Mouse (Mus musculus) C2C12 (cell line): ENCODE measurements around the gene Shh. TPM values are rescaled to one million over a fixed set of nuclear protein-coding genes. Genes with fewer than 3 reads are reported as not detected.

Experiments used
- H3K27me3 ChIP-seq: one replicate; pipeline ENCODE4 v1.6.1; 2011; ENCODE audit not compliant: control insufficient read depth, insufficient read depth, insufficient read length
- H3K36me3 ChIP-seq: one replicate; pipeline ENCODE4 v1.6.1; 2011; ENCODE audit not compliant: control insufficient read depth, insufficient read depth
- H3K4me3 ChIP-seq: one replicate; pipeline ENCODE4 v1.5.1; 2011; ENCODE audit warnings: mild to moderate bottlenecking, control low read depth; ENCODE audit not compliant: poor library complexity, insufficient read depth, severe bottlenecking
- H3K79me2 ChIP-seq: one replicate; pipeline ENCODE4 v1.6.1; 2011; ENCODE audit not compliant: control insufficient read depth, insufficient read depth
- H3K79me3 ChIP-seq: one replicate; pipeline ENCODE4 v1.6.1; 2011; ENCODE audit warnings: low read depth, control low read depth
- H3ac ChIP-seq: one replicate; pipeline ENCODE3; 2011; ENCODE audit warnings: low read depth; ENCODE audit not compliant: control insufficient read depth, insufficient read length
- CEBPB ChIP-seq: IDR thresholded peaks from one replicate; pipeline ENCODE4 v1.6.1; 2011; ENCODE audit warnings: low read depth, mild to moderate bottlenecking, control low read depth, moderate library complexity
- CTCF ChIP-seq: IDR thresholded peaks from one replicate; pipeline ENCODE4 v1.5.1; 2011; ENCODE audit not compliant: control insufficient read depth, insufficient read depth, insufficient read length
- FOSL1 ChIP-seq: IDR thresholded peaks from one replicate; pipeline ENCODE4 v1.8.0; 2011; ENCODE audit warnings: mild to moderate bottlenecking, low read length; ENCODE audit not compliant: poor library complexity, insufficient read depth, severe bottlenecking
- MAX ChIP-seq: IDR thresholded peaks from one replicate; pipeline ENCODE4 v1.6.1; 2011; ENCODE audit warnings: mild to moderate bottlenecking, control low read depth
- MYOD1 ChIP-seq: IDR thresholded peaks from one replicate; pipeline ENCODE4 v1.6.1; 2011; ENCODE audit warnings: low read depth; ENCODE audit not compliant: control insufficient read depth, insufficient read length
- MYOG ChIP-seq: IDR thresholded peaks from one replicate; pipeline ENCODE4 v1.6.1; 2011; ENCODE audit not compliant: control insufficient read depth, insufficient read length; ENCODE audit errors: extremely low read depth
- USF1 ChIP-seq: IDR thresholded peaks from one replicate; pipeline ENCODE4 v1.6.1; 2011; ENCODE audit warnings: low read depth, mild to moderate bottlenecking, control low read depth, moderate library complexity
- long read RNA-seq, 2 experiments: library from polyadenylated mRNA; unstranded; transcript quantifications; one replicate each; pipeline ENCODE4 v2.0.0; 2019 to 2020
- polyA plus RNA-seq: library from polyadenylated mRNA; unstranded; fragments of >200 nt; fragmentation: generic; extraction: Trizol; gene quantifications from one replicate; pipeline ENCODE4 v1.2.1, GENCODE M21; 2012; ENCODE audit warnings: missing spikeins

The Shh gene
- not detected for polyA plus RNA-seq
- long read RNA-seq, experiment 1, result 0 reads
- long read RNA-seq, experiment 2, result 0 reads

DNA sequence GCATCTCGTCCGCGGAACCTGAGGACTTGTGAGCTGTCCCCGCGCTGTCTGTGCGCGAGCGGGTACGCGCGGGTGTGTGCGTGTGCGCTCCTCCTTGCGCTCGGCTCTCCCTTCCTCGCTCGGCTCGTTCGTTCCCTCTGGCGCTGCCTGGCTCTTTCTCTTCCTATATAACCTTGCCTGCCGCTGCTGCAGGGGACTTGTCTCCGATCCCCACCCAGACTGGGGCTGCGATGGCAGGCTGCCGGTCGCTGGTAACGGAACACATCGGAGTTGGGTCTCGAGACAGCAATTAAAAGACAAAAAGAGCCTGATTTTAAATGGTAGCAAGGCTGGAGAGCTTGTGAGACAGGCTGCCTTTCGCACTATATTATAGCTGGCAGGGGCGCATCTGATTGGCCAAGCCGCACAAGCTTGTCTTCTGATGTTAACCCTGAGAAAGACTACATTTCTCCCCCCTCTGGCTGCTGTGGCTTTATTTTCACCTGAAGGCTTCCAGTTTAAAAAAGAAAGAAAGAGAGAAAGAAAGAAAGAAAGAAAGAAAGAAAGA is at the start of gene Shh:
Gene Shh (minus strand): TSS at position 497 of the 547 bp plus-strand sequence.
- Histone ChIP-seq H3K4me3 (no peak within 1 kb of the TSS), H3K79me3 (no peaks in the 10 kb centered on the region), H3ac (no peak within 1 kb of the TSS), H3K36me3 (no peaks in the 10 kb centered on the region), H3K27me3 (peaks cover 59% of the 10 kb centered on the region), H3K79me2 (no peaks in the 10 kb centered on the region)
- TF ChIP-seq MYOD1 (no peak), CEBPB (no peak), MAX (no peak), USF1 (no peak), FOSL1 (no peak), MYOG (no peak), CTCF (no peak)

DNA sequence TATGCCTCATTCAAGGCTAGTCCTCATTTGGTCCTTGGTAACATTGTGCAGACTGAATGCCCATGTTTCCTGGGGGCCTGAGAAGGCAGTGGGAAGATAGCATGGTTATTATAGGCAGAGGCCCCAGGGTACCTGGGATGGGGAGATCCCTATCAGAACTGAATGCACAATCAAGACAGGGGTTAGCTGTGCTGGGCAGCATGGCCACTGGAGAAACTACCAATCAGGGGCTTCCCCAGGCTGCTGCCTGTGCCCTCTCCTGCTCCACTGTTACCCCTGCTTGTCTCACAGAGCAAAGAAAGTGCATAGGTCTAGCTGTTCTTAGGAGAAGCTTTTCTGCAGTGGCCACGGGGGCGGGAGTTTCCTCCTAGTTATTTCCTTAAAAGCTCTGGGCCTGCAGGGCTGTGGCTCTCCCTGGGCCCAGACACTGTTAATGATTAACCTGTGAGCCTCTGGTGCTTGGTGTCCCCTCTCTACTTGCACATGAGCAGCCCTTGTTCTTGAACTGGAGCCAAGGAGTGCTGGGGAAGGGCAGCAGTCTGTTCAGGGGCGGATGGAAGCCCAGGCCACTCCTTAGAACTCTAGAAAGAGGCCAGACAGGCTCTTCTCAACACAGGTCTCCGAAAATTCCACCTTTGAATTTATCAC is 33.9 kb upstream of the Shh start:
- H3K79me2 ChIP-seq, result no peaks in the 10 kb centered on the region

DNA sequence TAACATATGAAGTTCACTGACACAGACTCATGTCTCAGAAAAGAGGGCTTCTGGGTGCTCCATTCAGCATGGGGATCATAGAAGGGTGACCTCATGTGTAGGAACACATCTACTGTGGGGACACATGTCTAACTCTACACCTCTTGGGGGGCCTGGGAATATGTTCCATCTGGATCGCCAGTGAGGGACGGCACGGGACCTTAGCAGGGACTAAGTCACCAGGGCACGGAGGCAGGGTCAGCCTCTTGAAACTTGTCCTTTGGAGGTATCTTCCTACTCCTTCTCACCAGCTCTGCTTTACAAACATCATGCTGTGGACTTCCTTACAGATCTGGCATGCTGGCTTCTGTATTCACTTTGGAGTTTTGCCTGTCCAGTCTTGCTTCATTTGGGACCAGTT is 31.8 kb upstream of the Shh start:
- H3K79me3 ChIP-seq, result no peaks in the 10 kb centered on the region
- no peaks in the 10 kb centered on the region for H3K27me3 ChIP-seq
- H3K79me2 ChIP-seq, result no peaks in the 10 kb centered on the region
- H3ac ChIP-seq, result no peak overlapping the region
- no peak overlapping the region for H3K4me3 ChIP-seq
- TF ChIP-seq USF1 (no peak), CEBPB (no peak), MAX (no peak), MYOG (no peak), MYOD1 (no peak), CTCF (no peak), FOSL1 (no peak)
- no peaks in the 10 kb centered on the region for H3K36me3 ChIP-seq

More for the DNA sequence above, 33.9 kb upstream of the Shh start:
- Histone ChIP-seq H3K36me3 (no peaks in the 10 kb centered on the region), H3K27me3 (no peaks in the 10 kb centered on the region), H3K4me3 (no peak overlapping the region), H3ac (no peak overlapping the region), H3K79me3 (no peaks in the 10 kb centered on the region)
- TF ChIP-seq CTCF, result no peak
- no peak for TF ChIP-seq FOSL1
- no peak for TF ChIP-seq MYOG
- no peak for TF ChIP-seq MAX
- TF ChIP-seq CEBPB, result no peak
- no peak for TF ChIP-seq USF1
- no peak for TF ChIP-seq MYOD1

DNA sequence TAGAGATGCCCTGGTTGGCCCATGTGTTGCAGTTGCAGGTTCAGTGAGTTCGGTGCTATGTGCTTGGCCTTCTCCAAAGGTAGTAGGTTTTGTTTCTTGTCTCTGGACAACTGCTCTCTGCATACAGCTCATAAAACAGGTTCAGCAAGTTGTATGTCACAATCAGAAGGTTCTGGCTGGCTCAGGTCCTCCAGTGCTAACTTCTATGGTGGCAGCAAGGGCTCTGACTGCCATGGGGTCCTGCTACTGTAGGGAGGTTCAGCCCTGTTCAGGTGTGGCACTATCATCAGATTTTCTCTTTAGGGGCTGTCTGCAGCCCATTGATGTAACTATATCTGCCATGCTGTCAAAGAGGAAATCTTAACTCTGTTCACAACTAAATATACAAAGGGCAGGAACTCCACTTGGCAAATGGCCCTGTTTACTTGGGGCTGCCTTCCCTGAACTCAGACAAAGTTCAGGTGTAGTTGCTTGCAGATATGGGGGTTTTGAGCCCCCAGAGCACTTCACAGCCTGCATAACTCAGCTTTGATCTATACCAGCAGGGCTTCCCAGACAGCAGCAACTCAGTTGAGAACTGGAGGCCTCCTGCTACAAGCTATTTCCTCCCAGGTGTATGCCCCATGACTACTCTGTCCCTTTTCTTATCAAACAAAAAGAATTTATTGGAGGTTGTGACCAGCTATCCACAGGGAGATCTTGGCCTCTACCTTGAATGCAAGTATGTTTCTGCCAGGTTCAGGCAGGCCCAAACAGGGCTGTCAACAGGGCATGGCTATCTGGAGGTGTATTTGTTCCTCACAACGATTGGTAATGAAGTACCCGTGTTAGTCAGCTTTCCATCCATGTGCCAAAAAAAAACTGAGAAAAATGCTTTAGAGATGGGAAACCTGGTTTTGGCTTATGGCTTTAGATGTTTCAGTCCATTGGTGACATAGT is 28.9 kb upstream of the Shh start:
- H3K79me2 ChIP-seq, result no peaks in the 10 kb centered on the region
- no peaks in the 10 kb centered on the region for H3K36me3 ChIP-seq
- no peak overlapping the region for H3ac ChIP-seq
- H3K4me3 ChIP-seq, result no peak overlapping the region
- TF ChIP-seq MYOG (no peak), USF1 (no peak)
- no peaks in the 10 kb centered on the region for H3K79me3 ChIP-seq
- no peaks in the 10 kb centered on the region for H3K27me3 ChIP-seq

DNA sequence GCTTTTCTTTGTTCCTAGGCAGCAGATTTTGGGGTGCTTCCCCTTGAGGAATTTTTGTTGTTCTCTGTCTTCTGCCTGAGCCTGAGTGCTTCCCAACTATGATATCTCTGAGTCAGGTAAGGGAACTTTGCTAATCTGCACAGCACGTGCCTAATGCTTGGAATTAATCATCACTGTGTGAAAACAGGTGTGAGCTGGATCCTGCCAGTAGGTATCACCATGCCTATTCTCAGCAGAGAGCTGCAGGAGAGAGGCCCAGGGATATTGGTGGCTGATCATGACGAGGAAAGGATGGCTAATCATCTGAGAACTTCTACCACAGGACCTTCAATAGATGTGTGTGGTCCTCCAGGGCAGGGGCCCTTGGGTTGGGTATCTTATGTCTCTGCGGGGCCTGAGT is 26.5 kb upstream of the Shh start:
- TF ChIP-seq FOSL1 (no peak), CEBPB (no peak), MYOG (no peak), CTCF (no peak)
- Histone ChIP-seq H3K36me3 (no peaks in the 10 kb centered on the region), H3K4me3 (no peak overlapping the region), H3K27me3 (no peaks in the 10 kb centered on the region), H3K79me2 (no peaks in the 10 kb centered on the region), H3K79me3 (no peaks in the 10 kb centered on the region), H3ac (no peak overlapping the region)
